Mouse (Mus musculus) kidney, embryonic 16.5 days (tissue): Measurements from ENCODE around the gene Cdk20. TPM values are rescaled to one million over a fixed set of nuclear protein-coding genes. Genes with fewer than 3 reads are reported as not detected.

Source experiments
- ATAC-seq: fragments of 200-750 bp; cut with Nextera tagmentation; 2 replicates; pipeline ENCODE4 v1.8.0; 2017; ENCODE audit warnings: moderate TSS enrichment; ENCODE audit not compliant: low FRiP score, low TSS enrichment
- H3K27ac ChIP-seq: fragments of 300-500 bp; sonication (generic); 2 replicates; pipeline ENCODE4 v1.5.1; 2014; ENCODE audit warnings: low read length
- H3K27me3 ChIP-seq: fragments of 300-500 bp; sonication (generic); 2 replicates; pipeline ENCODE4 v1.6.1; 2014; ENCODE audit warnings: low read length, control low read depth, mixed read lengths; ENCODE audit not compliant: insufficient read depth
- H3K36me3 ChIP-seq: fragments of 300-500 bp; sonication (generic); 2 replicates; pipeline ENCODE4 v1.6.1; 2014; ENCODE audit warnings: low read length, control low read depth, mixed read lengths; ENCODE audit not compliant: insufficient read depth
- H3K4me1 ChIP-seq: fragments of 300-500 bp; sonication (generic); 2 replicates; pipeline ENCODE4 v1.6.1; 2014; ENCODE audit warnings: low read length, control low read depth, mixed read lengths; ENCODE audit not compliant: insufficient read depth
- H3K4me2 ChIP-seq: fragments of 300-500 bp; sonication (generic); replicated peaks from 2 replicates; pipeline ENCODE4 v1.6.1; 2014; ENCODE audit warnings: low read depth, low read length
- H3K4me3 ChIP-seq: fragments of 300-500 bp; sonication (generic); 2 replicates; pipeline ENCODE4 v1.5.1; 2014; ENCODE audit warnings: mild to moderate bottlenecking, low read length
- H3K9ac ChIP-seq: fragments of 300-500 bp; sonication (generic); replicated peaks from 2 replicates; pipeline ENCODE4 v1.6.1; 2014; ENCODE audit warnings: low read length
- H3K9me3 ChIP-seq: fragments of 300-500 bp; sonication (generic); 2 replicates; pipeline ENCODE4 v1.6.1; 2016; ENCODE audit warnings: low read length, control low read depth
- WGBS: fragments of 180-500 bp; shearing (Covaris S2); extraction: QIAGEN DNeasy Blood & Tissue Kit; methylation state at CpG from one replicate; pipeline ENCODE4 v1.1.7; 2014; 5-methylcytosine and 5-hydroxymethylcytosine counted together
- polyA plus RNA-seq: library from polyadenylated mRNA; unstranded; fragments of >200 nt; fragmentation: Nextera tagmentation; extraction: Ambion mirVana; gene quantifications from 2 replicates; pipeline ENCODE4 v1.2.1, GENCODE M21; 2015

Cdk20 gene
- polyA plus RNA-seq, result 12.8 and 14.5 TPM in 2 replicates

DNA sequence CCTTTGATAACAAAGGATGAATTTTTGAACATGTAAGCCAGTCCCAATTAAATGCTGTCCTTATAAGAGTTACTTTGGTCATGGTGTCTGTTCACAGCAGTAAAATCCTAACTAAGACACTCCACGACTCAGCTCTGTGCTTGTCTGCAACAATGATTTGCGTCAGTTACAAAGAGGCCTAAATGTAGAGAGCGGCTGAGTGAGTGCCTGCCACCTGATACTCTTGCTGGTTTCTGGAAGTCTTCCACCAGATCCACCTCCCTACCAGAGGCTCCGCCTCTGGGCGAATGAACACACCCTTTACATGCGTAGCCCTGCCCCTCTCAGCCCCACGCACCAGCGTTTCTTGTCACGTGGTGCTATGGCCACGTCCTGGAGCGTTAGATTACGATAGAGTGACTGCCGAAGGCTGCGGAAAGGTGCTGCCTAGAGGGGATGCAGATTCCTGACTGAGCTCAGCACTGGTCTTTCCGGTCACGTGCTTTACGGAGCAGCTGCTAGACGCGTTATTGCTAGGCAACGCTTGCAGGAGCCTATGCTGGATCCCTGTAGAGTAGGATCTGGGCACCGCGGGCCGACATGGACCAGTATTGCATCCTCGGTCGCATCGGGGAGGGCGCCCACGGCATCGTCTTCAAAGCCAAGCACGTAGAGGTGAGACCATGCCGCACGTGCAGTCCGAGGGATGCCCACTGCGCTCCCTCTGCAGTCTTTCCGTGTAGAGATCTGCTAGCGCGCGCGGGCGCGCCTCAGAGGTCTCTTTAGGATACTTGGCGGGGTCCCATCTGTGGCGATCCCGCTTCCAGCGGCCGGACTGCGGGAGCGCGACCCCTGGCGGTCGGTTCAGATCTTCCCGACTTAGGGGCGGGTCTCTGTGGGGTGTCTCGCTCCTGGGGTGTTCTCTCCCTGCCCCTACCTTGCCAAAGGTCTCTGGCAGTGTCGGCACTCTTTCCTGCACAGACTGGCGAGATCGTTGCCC lies at the start of gene Cdk20:
Gene Cdk20, plus strand, starts transcription at position 298 of the 979 bp plus-strand sequence.
- Histone ChIP-seq H3K27ac (peak within 1 kb of the TSS; percentile 94), H3K27me3 (no peaks in the 10 kb centered on the region), H3K36me3 (no peaks in the 10 kb centered on the region), H3K9me3 (no peaks in the 10 kb centered on the region), H3K4me1 (peaks cover 13% of the 10 kb centered on the region), H3K4me2 (peak within 1 kb of the TSS; percentile 78), H3K4me3 (peak within 1 kb of the TSS; percentile 75), H3K9ac (peak within 1 kb of the TSS; percentile 72)
- ATAC-seq, result peak; percentile 99
- WGBS, result under 1% methylated on average over 57 of the region's 57 CpGs

DNA sequence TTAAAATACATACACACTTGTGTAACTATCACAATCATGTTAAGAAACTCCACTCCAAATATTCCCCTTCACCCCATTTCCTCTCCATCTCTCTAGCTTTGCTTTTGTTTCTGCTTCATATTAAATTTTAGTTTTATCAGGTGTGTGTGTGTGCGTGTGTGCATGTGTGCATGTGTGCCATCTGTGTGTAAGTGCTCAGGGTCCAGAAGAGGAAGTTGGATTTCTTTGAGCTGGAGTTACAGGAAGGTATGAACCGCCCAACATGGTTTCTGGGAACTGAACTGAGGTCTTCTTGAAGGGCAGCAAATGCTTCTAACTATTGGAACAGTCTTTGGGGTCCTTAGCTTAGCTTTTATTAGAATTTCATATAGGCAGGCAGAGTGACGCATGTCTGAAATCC lies 47.2 kb upstream of the Cdk20 start:
- WGBS, result 91% methylated on average over 3 of the region's 3 CpGs
- H3K27ac ChIP-seq, result no peak overlapping the region
- H3K9ac ChIP-seq, result no peak overlapping the region
- H3K36me3 ChIP-seq, result no peaks in the 10 kb centered on the region
- ATAC-seq, result no peak
- no peaks in the 10 kb centered on the region for H3K27me3 ChIP-seq
- no peaks in the 10 kb centered on the region for H3K9me3 ChIP-seq
- no peaks in the 10 kb centered on the region for H3K4me1 ChIP-seq
- H3K4me2 ChIP-seq, result no peak overlapping the region
- H3K4me3 ChIP-seq, result no peak overlapping the region

DNA sequence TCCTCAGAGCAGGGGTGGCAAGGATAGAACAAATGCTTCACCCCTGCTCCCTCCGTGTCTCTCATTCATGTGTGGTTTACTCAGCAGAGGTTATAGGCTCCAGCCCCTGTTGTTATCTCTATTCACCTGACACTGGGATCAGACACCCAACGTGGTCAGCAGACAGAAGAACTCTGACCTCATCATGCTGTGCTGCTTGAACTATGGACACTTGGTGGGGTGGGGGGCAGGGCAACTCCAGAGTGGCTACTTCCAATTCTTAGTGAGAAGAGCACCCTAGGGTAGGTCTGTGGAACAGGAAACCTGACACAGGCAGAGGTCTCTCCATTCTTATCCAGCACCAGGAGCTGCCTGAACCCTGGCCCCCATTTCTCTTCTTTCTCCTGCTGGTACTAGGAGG lies 46.1 kb upstream of the Cdk20 start:
- 34% methylated on average over 2 of the region's 2 CpGs for WGBS
- Histone ChIP-seq H3K9me3 (no peaks in the 10 kb centered on the region), H3K9ac (no peak overlapping the region), H3K4me2 (no peak overlapping the region), H3K27me3 (no peaks in the 10 kb centered on the region), H3K36me3 (no peaks in the 10 kb centered on the region), H3K27ac (no peak overlapping the region), H3K4me3 (no peak overlapping the region), H3K4me1 (no peaks in the 10 kb centered on the region)
- peak; percentile 49; the same call in 1 of the 2 replicates for ATAC-seq

DNA sequence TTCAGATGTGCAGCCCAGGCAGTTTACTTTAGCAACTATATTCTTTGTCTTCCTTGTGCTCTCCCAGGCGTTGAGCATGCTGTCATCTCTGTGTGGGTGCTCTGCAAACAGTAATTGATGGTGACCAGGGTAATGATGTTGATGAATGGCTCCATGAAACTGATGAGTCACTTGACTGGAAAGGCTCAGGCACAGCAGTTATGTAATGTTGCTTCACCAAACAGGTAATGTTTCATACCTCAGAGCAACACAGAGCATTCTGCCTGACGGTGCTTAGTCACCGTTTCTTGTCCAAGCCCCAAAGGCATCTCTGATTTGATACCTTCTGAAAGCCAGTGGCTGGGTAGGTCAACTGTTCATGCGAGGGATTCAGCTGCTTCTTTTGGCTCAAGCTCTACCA lies 43.7 kb upstream of the Cdk20 start:
- Histone ChIP-seq H3K27ac (no peak overlapping the region), H3K9ac (no peak overlapping the region), H3K4me1 (no peaks in the 10 kb centered on the region), H3K4me3 (no peak overlapping the region), H3K36me3 (no peaks in the 10 kb centered on the region), H3K9me3 (no peaks in the 10 kb centered on the region), H3K4me2 (no peak overlapping the region), H3K27me3 (no peaks in the 10 kb centered on the region)
- no peak for ATAC-seq
- 43% methylated on average over 4 of the region's 4 CpGs for WGBS

DNA sequence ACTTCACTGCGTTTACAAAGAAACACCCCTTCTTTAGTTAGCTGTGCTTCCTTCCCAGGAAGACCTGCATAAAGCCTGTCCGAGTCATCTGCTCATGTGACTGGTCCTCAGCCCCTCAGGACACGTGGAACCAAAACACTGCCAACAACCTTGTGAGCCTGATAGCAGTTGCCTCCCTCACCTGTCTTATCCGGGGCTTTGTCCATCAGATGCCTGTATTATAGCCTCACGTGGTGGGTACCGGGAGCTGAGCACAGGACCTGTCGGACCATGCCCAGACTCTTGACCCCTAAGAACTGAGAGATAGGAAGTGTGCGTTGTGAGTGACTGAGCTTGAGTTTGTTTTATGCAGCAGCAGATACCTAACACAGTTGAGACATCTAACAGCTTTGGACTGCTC lies 35.1 kb upstream of the Cdk20 start:
- Histone ChIP-seq H3K4me1 (peaks cover 12% of the 10 kb centered on the region), H3K27me3 (no peaks in the 10 kb centered on the region), H3K36me3 (no peaks in the 10 kb centered on the region), H3K4me3 (no peak overlapping the region), H3K4me2 (no peak overlapping the region), H3K9ac (no peak overlapping the region), H3K27ac (no peak overlapping the region), H3K9me3 (no peaks in the 10 kb centered on the region)
- WGBS, result 44% methylated on average over 8 of the region's 8 CpGs
- no peak for ATAC-seq

GRCm38 (mm10) chr13:64398065-64398464 lies 34.0 kb upstream of the Cdk20 start:
- Histone ChIP-seq H3K27ac (no peak overlapping the region), H3K27me3 (no peaks in the 10 kb centered on the region), H3K4me1 (peaks cover 16% of the 10 kb centered on the region), H3K9me3 (no peaks in the 10 kb centered on the region), H3K4me2 (no peak overlapping the region), H3K36me3 (no peaks in the 10 kb centered on the region), H3K4me3 (no peak overlapping the region), H3K9ac (no peak overlapping the region)
- 91% methylated on average over 1 of the region's 1 CpGs for WGBS
- ATAC-seq, result no peak

GRCm38 (mm10) chr13:64399906-64400305 lies 32.2 kb upstream of the Cdk20 start:
- no peak overlapping the region for H3K4me2 ChIP-seq
- no peaks in the 10 kb centered on the region for H3K9me3 ChIP-seq
- no peaks in the 10 kb centered on the region for H3K27me3 ChIP-seq
- peaks cover 16% of the 10 kb centered on the region for H3K4me1 ChIP-seq
- H3K27ac ChIP-seq, result no peak overlapping the region
- H3K4me3 ChIP-seq, result no peak overlapping the region
- WGBS, result 69% methylated on average over 3 of the region's 3 CpGs
- no peak overlapping the region for H3K9ac ChIP-seq
- H3K36me3 ChIP-seq, result no peaks in the 10 kb centered on the region
- ATAC-seq, result no peak

DNA sequence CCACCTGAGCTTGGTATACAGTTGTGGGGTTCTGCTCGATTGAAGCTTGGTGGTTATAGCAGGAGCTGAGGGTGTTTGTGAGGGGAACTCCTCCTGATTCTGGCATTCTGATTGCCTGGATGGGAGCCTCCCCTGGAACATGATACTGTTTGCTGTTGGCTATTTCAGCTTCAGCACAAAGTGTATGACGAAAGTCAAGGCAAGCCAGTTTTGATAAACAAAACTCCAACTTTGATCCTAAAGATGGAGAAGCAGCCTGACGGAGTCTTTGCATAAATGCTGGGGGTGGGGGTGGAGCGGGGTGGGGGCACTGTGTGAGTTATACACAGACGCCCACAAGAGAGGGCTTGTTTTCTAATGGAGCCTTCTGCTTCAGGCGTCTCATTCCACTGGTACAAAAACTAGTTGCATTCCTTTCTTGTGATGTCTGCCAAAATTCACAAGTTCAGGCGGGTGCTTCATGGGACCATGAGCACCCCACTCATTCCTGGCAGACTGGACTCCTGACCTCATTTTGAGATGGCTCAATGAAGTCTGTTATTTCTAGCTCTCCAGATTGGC lies 31.2 kb upstream of the Cdk20 start:
- no peaks in the 10 kb centered on the region for H3K36me3 ChIP-seq
- H3K27me3 ChIP-seq, result no peaks in the 10 kb centered on the region
- peak overlapping the region; percentile 41 for H3K4me2 ChIP-seq
- H3K4me1 ChIP-seq, result peaks cover 16% of the 10 kb centered on the region
- H3K4me3 ChIP-seq, result peak overlapping the region; percentile 6; the same call in 1 of the 2 replicates
- peak overlapping the region; percentile 67 for H3K27ac ChIP-seq
- ATAC-seq, result peak; percentile 78
- H3K9me3 ChIP-seq, result no peaks in the 10 kb centered on the region
- 19% methylated on average over 7 of the region's 7 CpGs for WGBS
- H3K9ac ChIP-seq, result no peak overlapping the region; the same call in 1 of the 2 replicates

- no peaks in the 10 kb centered on the region for H3K36me3 ChIP-seq
- H3K4me1 ChIP-seq, result peaks cover 16% of the 10 kb centered on the region
- H3K9me3 ChIP-seq, result no peaks in the 10 kb centered on the region
- no peak overlapping the region for H3K9ac ChIP-seq
- H3K27ac ChIP-seq, result peak overlapping the region; percentile 67; the same call in 1 of the 2 replicates
- no peak for ATAC-seq
- H3K4me2 ChIP-seq, result no peak overlapping the region
- WGBS, result 47% methylated on average over 3 of the region's 3 CpGs
- no peaks in the 10 kb centered on the region for H3K27me3 ChIP-seq
- H3K4me3 ChIP-seq, result no peak overlapping the region
These were observed 30.1 kb upstream of the Cdk20 start for GRCm38 (mm10) chr13:64402006-64402405.

- Histone ChIP-seq H3K9me3 (no peaks in the 10 kb centered on the region), H3K4me3 (no peak overlapping the region), H3K4me2 (no peak overlapping the region), H3K4me1 (peaks cover 16% of the 10 kb centered on the region), H3K9ac (no peak overlapping the region), H3K27ac (peak overlapping the region; percentile 67; the same call in 1 of the 2 replicates), H3K27me3 (no peaks in the 10 kb centered on the region), H3K36me3 (no peaks in the 10 kb centered on the region)
- 83% methylated on average over 10 of the region's 10 CpGs for WGBS
- no peak for ATAC-seq
These were observed 29.6 kb upstream of the Cdk20 start for GRCm38 (mm10) chr13:64402504-64402949.
